15 mouse cellular contexts compared by ENCODE assay signal in the genomic region with DNA sequence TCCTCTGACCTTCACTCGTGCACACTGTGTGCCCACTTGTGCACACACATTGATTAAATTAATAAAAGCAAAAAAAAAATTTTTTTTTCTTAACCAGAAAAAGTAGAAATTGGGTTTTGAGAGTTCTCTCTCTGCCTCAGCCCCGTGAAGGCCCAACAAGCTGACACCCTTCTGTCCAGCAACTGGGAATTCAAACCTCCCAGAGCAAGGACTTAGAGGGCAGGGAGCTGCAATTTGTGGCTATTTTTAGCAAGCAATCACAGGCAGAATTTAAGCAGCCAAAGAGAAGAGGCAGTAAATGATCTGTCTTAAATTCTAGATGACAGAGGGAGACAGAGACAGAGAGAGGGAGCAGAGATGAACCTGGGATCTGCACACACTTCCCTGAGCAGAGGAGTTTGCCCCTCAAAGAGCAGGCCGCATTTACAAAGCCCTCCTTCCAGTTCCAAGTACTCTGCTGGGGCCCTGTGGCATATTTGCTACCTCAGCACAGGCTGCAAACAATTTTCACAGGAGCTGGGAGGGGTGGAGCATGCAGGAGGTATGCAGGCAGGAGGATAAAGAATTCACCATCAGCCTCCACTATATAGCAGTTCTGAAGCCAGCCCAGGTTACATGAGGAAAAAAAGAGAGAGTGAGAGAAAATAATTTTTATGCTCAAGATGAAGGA. TPM values are rescaled to one million over a fixed set of nuclear protein-coding genes. Genes with fewer than 3 reads are reported as not detected.
DNase-seq lines count a peak whose midpoint lies in the region; ATAC-seq and TF ChIP-seq lines count a peak whose summit lies in the region.
"Had no signal": no experiment of that assay in that cellular context is flagged by ENCODE, and none has a peak within 500 bp of the region (broad histone marks: within the 10 kb centered on the region; RNA-seq: fewer than 3 reads in every experiment).

No protein-coding gene starts in this region.

- no peaks in the 10 kb centered on the region; the same call in 1 of the 2 replicates for H3K9me3 ChIP-seq in kidney, embryonic 15.5 days (replicated peaks)
- H3K9me3 ChIP-seq in embryonic facial prominence, embryonic 14.5 days (ENCODE audit: control insufficient read depth, low read length): no peaks in the 10 kb centered on the region
- H3K9me3 ChIP-seq in intestine, postnatal 0 days (ENCODE audit: control insufficient read depth): no peaks in the 10 kb centered on the region

- H3K27me3 ChIP-seq in kidney, embryonic 15.5 days: no peaks in the 10 kb centered on the region
- H3K27me3 ChIP-seq in embryonic facial prominence, embryonic 14.5 days (replicated peaks; ENCODE audit: control insufficient read depth, insufficient read depth, low read length): no peaks in the 10 kb centered on the region
- no peaks in the 10 kb centered on the region for H3K27me3 ChIP-seq in intestine, postnatal 0 days (replicated peaks; ENCODE audit: control insufficient read depth, insufficient read depth, low read length)

- peaks cover 18% of the 10 kb centered on the region for H3K36me3 ChIP-seq in kidney, embryonic 15.5 days
- peaks cover 25% of the 10 kb centered on the region for H3K36me3 ChIP-seq in embryonic facial prominence, embryonic 14.5 days (ENCODE audit: control insufficient read depth, insufficient read depth, low read length)
- H3K36me3 ChIP-seq in intestine, postnatal 0 days (ENCODE audit: control insufficient read depth, insufficient read depth): peaks cover 12% of the 10 kb centered on the region; the same call in 1 of the 2 replicates

- ATAC-seq in kidney, embryonic 15.5 days (replicated peaks; ENCODE audit: low FRiP score): no peak
- ATAC-seq in embryonic facial prominence, embryonic 14.5 days (ENCODE audit: low read depth): no peak
- no peak for ATAC-seq in intestine, postnatal 0 days

- H3K4me2 ChIP-seq in kidney, embryonic 15.5 days: peak overlapping the region; percentile 90
- peak overlapping the region; percentile 73 for H3K4me2 ChIP-seq in embryonic facial prominence, embryonic 14.5 days (ENCODE audit: low read depth, low read length)
- no peak overlapping the region; the same call in 1 of the 2 replicates for H3K4me2 ChIP-seq in intestine, postnatal 0 days (replicated peaks; ENCODE audit: low read depth)

- WGBS in kidney, embryonic 15.5 days: 62% methylated on average over 3 of the region's 3 CpGs
- 59% methylated on average over 3 of the region's 3 CpGs for WGBS in embryonic facial prominence, embryonic 14.5 days
- 55% methylated on average over 3 of the region's 3 CpGs for WGBS in intestine, postnatal 0 days

- peak overlapping the region; percentile 93 for H3K27ac ChIP-seq in kidney, embryonic 15.5 days
- peak overlapping the region; percentile 94 for H3K27ac ChIP-seq in embryonic facial prominence, embryonic 14.5 days (replicated peaks; ENCODE audit: low read depth, low read length)
- H3K27ac ChIP-seq in intestine, postnatal 0 days (ENCODE audit: low read depth, low read length): peak overlapping the region; percentile 89; the same call in 1 of the 2 replicates

- H3K4me3 ChIP-seq in kidney, embryonic 15.5 days (replicated peaks): peak overlapping the region; percentile 69; the same call in 1 of the 2 replicates
- H3K4me3 ChIP-seq in embryonic facial prominence, embryonic 14.5 days (ENCODE audit: low read depth, low read length): peak overlapping the region; percentile 85
- H3K4me3 ChIP-seq in intestine, postnatal 0 days (ENCODE audit: low read depth, low read length): no peak overlapping the region

- no peak overlapping the region for H3K9ac ChIP-seq in kidney, embryonic 15.5 days
- no peak overlapping the region; the same call in 1 of the 2 replicates for H3K9ac ChIP-seq in embryonic facial prominence, embryonic 14.5 days (ENCODE audit: low read depth, low read length)
- no peak overlapping the region for H3K9ac ChIP-seq in intestine, postnatal 0 days (ENCODE audit: low read depth, low read length)
- H3K9ac ChIP-seq: liver, postnatal 0 days had no signal

- peak; percentile 11 for DNase-seq in adrenal gland, adult 2 months
- no peak for DNase-seq in adrenal gland, postnatal 14 days
- no peak for DNase-seq in kidney, postnatal 14 days
- peak; percentile 26 for DNase-seq in embryonic facial prominence, embryonic 14.5 days (ENCODE audit: low spot score)
- no peak for DNase-seq in urinary bladder, postnatal 36 days (ENCODE audit: low spot score in 2 of 2)
- no peak for DNase-seq in right cerebral cortex, postnatal 10 days (ENCODE audit: low spot score in 2 of 2)
- DNase-seq: adrenal gland, postnatal 25 days; layer of hippocampus, postnatal 36 days; liver, postnatal 0 days had no signal

- peaks cover 35% of the 10 kb centered on the region for H3K4me1 ChIP-seq in kidney, embryonic 15.5 days
- H3K4me1 ChIP-seq in embryonic facial prominence, embryonic 14.5 days (ENCODE audit: control insufficient read depth, insufficient read depth, low read length): peaks cover 3% of the 10 kb centered on the region; the same call in 1 of the 2 replicates
- H3K4me1 ChIP-seq in intestine, postnatal 0 days (replicated peaks; ENCODE audit: control insufficient read depth, insufficient read depth, low read length): 0 out of 2 replicates have a peak, but pooled peaks cover 11% of the 10 kb centered on the region

- TF ChIP-seq CTCF in intestine, postnatal 0 days (IDR thresholded peaks at IDR 0.05; ENCODE audit: low read depth): no peak

RNA-seq across cellular contexts. Expression of a gene that starts 1.6 kb away (rescaled TPM):
- total RNA-seq in adrenal gland, adult 2 months (2021): 100 to 1,000 TPM; 102 to 103 TPM
- polyA plus RNA-seq in adrenal gland, adult 2 months (2012; rRNA removed): 405 and 495 TPM in 2 replicates
- 84.4 and 85.4 TPM in 2 replicates for total RNA-seq in adrenal gland, postnatal 14 days (2021)
- polyA plus RNA-seq in kidney, embryonic 15.5 days (2015; fragmentation: Nextera tagmentation; extraction: Ambion mirVana): 128 and 138 TPM in 2 replicates
- 244 and 245 TPM in 2 replicates for polyA plus RNA-seq in embryonic facial prominence, embryonic 14.5 days (2014; fragmentation: Nextera tagmentation; extraction: Ambion mirVana)
- polyA plus RNA-seq in intestine, postnatal 0 days (2015; fragmentation: Nextera tagmentation; extraction: Ambion mirVana): 57.3 and 58.3 TPM in 2 replicates

RNA-seq across cellular contexts. Expression of a gene that starts 12.0 kb away (rescaled TPM):
- 10 to 100 TPM; 30.9 to 34.1 TPM for total RNA-seq in adrenal gland, adult 2 months (2021)
- polyA plus RNA-seq in adrenal gland, adult 2 months (2012; rRNA removed): 30.8 and 42.0 TPM in 2 replicates
- total RNA-seq in adrenal gland, postnatal 14 days (2021): 25.5 and 25.6 TPM in 2 replicates
- 54.0 and 58.4 TPM in 2 replicates for polyA plus RNA-seq in kidney, embryonic 15.5 days (2015; fragmentation: Nextera tagmentation; extraction: Ambion mirVana)
- polyA plus RNA-seq in embryonic facial prominence, embryonic 14.5 days (2014; fragmentation: Nextera tagmentation; extraction: Ambion mirVana): 42.5 and 44.6 TPM in 2 replicates
- 491 and 524 TPM in 2 replicates for polyA plus RNA-seq in intestine, postnatal 0 days (2015; fragmentation: Nextera tagmentation; extraction: Ambion mirVana)

RNA-seq across cellular contexts. Expression of a gene that starts 12.1 kb away (rescaled TPM):
- total RNA-seq in adrenal gland, adult 2 months (2021): 1 to 10 TPM; 5.3 to 7.7 TPM
- 6.2 and 7.1 TPM in 2 replicates for polyA plus RNA-seq in adrenal gland, adult 2 months (2012; rRNA removed)
- 6.9 and 8.2 TPM in 2 replicates for total RNA-seq in adrenal gland, postnatal 14 days (2021)
- polyA plus RNA-seq in kidney, embryonic 15.5 days (2015; fragmentation: Nextera tagmentation; extraction: Ambion mirVana): 11.0 and 12.5 TPM in 2 replicates
- polyA plus RNA-seq in embryonic facial prominence, embryonic 14.5 days (2014; fragmentation: Nextera tagmentation; extraction: Ambion mirVana): 2.1 and 3.2 TPM in 2 replicates
- 25.7 and 30.0 TPM in 2 replicates for polyA plus RNA-seq in intestine, postnatal 0 days (2015; fragmentation: Nextera tagmentation; extraction: Ambion mirVana)

RNA-seq across cellular contexts. Expression of a gene that starts 58.9 kb away (rescaled TPM):
- total RNA-seq in adrenal gland, adult 2 months (2021): not detected
- not detected in 2 replicates for polyA plus RNA-seq in adrenal gland, adult 2 months (2012; rRNA removed)
- total RNA-seq in adrenal gland, postnatal 14 days (2021): not detected in 2 replicates
- polyA plus RNA-seq in kidney, embryonic 15.5 days (2015; fragmentation: Nextera tagmentation; extraction: Ambion mirVana): not detected in 2 replicates
- not detected in 2 replicates for polyA plus RNA-seq in embryonic facial prominence, embryonic 14.5 days (2014; fragmentation: Nextera tagmentation; extraction: Ambion mirVana)
- not detected in 2 replicates for polyA plus RNA-seq in intestine, postnatal 0 days (2015; fragmentation: Nextera tagmentation; extraction: Ambion mirVana)
- total RNA-seq: adrenal gland, postnatal 25 days; hematopoietic stem cell, adult 5-6 weeks; layer of hippocampus, postnatal 36 days had no signal
- polyA plus RNA-seq: forebrain, embryonic 11.5 days; liver, postnatal 0 days; midbrain, embryonic 16.5 days; spleen, adult 2 months had no signal

Comparison
In these comparisons a context has a peak if more than half of its experiments do, and no peak if none do; other contexts are left out.
1. DNase-seq: peak in adrenal gland, adult 2 months (single experiment) and embryonic facial prominence, embryonic 14.5 days (single experiment); none in adrenal gland, postnatal 14 days (single experiment), kidney, postnatal 14 days (single experiment), urinary bladder, postnatal 36 days (0 of 2) and right cerebral cortex, postnatal 10 days (0 of 2).
2. Peak in every context shown above with its lines, with median percentiles within 50 percentile points of each other: H3K27ac ChIP-seq.